Mouse (Mus musculus) hindbrain, postnatal 0 days (tissue): ENCODE data around the gene Arhgap22. TPM values are rescaled to one million over a fixed set of nuclear protein-coding genes. Genes with fewer than 3 reads are reported as not detected.

Experiments
- ATAC-seq: fragments of 200-750 bp; cut with Nextera tagmentation; 2 replicates; pipeline ENCODE4 v1.8.0; 2017; ENCODE audit warnings: mild to moderate bottlenecking, moderate TSS enrichment, moderate library complexity
- DNase-seq: peaks from one replicate; pipeline ENCODE4 v3.0.0-alpha.2; 2015; ENCODE audit warnings: low spot score
- H3K27ac ChIP-seq: fragments of 300-500 bp; sonication (generic); 2 replicates; pipeline ENCODE4 v1.5.1; 2014; ENCODE audit warnings: mild to moderate bottlenecking
- H3K27me3 ChIP-seq: fragments of 300-500 bp; sonication (generic); 2 replicates; pipeline ENCODE4 v1.6.1; 2014; ENCODE audit warnings: low read length, mixed read lengths; ENCODE audit not compliant: insufficient read depth
- H3K36me3 ChIP-seq: fragments of 300-500 bp; sonication (generic); 2 replicates; pipeline ENCODE4 v1.6.1; 2014; ENCODE audit warnings: low read length, mixed read lengths; ENCODE audit not compliant: insufficient read depth
- H3K4me1 ChIP-seq: fragments of 300-500 bp; sonication (generic); 2 replicates; pipeline ENCODE4 v1.6.1; 2014; ENCODE audit warnings: antibody characterized with exemption, low read length, mixed read lengths; ENCODE audit not compliant: insufficient read depth
- H3K4me2 ChIP-seq: fragments of 300-500 bp; sonication (generic); 2 replicates; pipeline ENCODE4 v1.6.1; 2014; ENCODE audit warnings: low read depth, mild to moderate bottlenecking, low read length, moderate library complexity, mixed read lengths
- H3K4me3 ChIP-seq: fragments of 300-500 bp; sonication (generic); 2 replicates; pipeline ENCODE4 v1.5.1; 2014; ENCODE audit warnings: low read length
- H3K9ac ChIP-seq: fragments of 300-500 bp; sonication (generic); replicated peaks from 2 replicates; pipeline ENCODE4 v1.6.1; 2014; ENCODE audit warnings: mild to moderate bottlenecking, low read length, moderate library complexity, mixed read lengths
- H3K9me3 ChIP-seq: fragments of 300-500 bp; sonication (generic); 2 replicates; pipeline ENCODE4 v1.6.1; 2016; ENCODE audit warnings: low read length, mixed read lengths
- CTCF ChIP-seq: IDR thresholded peaks from 2 replicates; pipeline ENCODE4 v1.5.1; 2016; ENCODE audit warnings: antibody characterized with exemption, control low read depth, low read depth
- WGBS: fragments of 180-500 bp; shearing (Covaris S2); extraction: QIAGEN DNeasy Blood & Tissue Kit; methylation state at CpG from one replicate; pipeline ENCODE4 v1.1.7; 2014; 5-methylcytosine and 5-hydroxymethylcytosine counted together
- polyA plus RNA-seq: library from polyadenylated mRNA; unstranded; fragments of >200 nt; fragmentation: Nextera tagmentation; extraction: Ambion mirVana; gene quantifications from 2 replicates; pipeline ENCODE4 v1.2.1, GENCODE M21; 2015
- total RNA-seq: library from RNA; depleted of rRNA; stranded (reverse); fragments of >200 nt; gene quantifications from 2 replicates; pipeline ENCODE4 v1.2.3, GENCODE M21; 2014

The Arhgap22 gene
- total and polyA plus RNA-seq, 2 experiments from 2014 or later = 4.4 to 5.0 TPM

DNA sequence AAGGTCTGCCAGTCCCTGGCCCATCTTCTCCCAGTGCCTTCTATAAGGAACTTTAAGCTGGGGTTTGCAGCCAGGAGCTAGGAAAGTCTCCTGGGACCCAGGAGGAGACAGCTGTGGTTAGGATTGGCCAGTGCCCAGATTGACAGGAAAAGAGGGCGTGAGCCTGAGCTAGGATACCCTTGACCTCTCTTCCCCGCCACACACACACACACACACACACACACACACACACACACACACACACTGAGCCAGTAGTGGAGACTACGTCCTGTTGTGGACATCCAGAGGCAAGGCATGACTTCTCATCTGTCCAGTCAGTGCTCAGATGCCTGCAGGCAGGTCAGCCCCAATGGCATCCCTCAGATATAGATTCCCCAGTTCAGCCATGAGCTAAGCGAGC lies 147.7 kb downstream of the Arhgap22 start:
- Histone ChIP-seq H3K4me3 (no peak overlapping the region), H3K9ac (no peak overlapping the region), H3K27ac (no peak overlapping the region), H3K36me3 (no peaks in the 10 kb centered on the region), H3K9me3 (no peaks in the 10 kb centered on the region), H3K4me2 (no peak overlapping the region), H3K27me3 (no peaks in the 10 kb centered on the region), H3K4me1 (no peaks in the 10 kb centered on the region)
- 61% methylated on average over 4 of the region's 4 CpGs for WGBS
- DNase-seq = no peak
- ATAC-seq = 0 out of 2 replicates have a peak, but pooled peaks have one; percentile 10
- TF ChIP-seq CTCF = no peak

DNA sequence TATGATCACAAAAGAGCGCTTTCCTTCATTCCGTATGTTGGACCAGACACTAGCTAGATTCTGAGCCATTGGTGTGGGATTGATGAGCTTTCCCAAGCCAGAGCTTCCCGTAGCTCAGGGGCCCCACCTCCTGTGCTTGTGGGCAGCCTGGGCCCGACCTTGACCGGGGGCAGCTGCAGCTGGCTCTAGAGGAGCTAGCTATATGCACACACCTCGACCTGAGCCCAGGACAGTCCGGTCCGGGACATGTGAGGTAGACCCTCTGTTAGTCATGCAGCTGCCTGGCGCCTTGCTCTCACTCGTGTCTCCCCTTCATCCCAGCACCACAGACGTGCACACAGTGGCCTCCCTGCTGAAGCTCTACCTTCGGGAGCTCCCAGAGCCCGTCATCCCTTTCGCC lies 148.3 kb downstream of the Arhgap22 start:
- no peak overlapping the region for H3K27ac ChIP-seq
- H3K36me3 ChIP-seq = no peaks in the 10 kb centered on the region
- H3K9me3 ChIP-seq = no peaks in the 10 kb centered on the region
- no peak for DNase-seq
- ATAC-seq = no peak
- TF ChIP-seq CTCF = no peak
- H3K9ac ChIP-seq = no peak overlapping the region
- peaks cover under 1% of the 10 kb centered on the region; the same call in 1 of the 2 replicates for H3K4me1 ChIP-seq
- no peaks in the 10 kb centered on the region for H3K27me3 ChIP-seq
- no peak overlapping the region for H3K4me3 ChIP-seq
- H3K4me2 ChIP-seq = no peak overlapping the region
- WGBS = 78% methylated on average over 14 of the region's 14 CpGs

DNA sequence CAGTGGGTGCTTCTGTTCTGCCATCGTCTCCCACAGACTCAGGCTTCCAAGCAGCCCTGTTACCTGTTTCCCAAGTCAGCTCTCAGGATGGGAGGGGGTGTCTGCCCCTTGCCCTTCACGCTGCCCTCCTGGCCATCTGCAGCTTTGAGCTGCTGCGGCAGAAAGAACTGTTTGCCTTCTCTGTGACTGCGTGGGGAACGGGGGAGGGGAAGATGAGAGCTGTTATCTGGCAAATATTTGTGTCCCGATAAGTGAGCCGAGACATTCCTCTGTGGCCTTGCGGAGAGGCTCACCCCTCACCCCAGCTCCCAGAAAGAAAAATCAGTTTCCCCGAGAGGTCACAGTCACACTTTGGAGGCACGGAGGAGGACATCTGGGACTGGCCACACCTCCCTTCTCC lies 149.0 kb downstream of the Arhgap22 start:
- TF ChIP-seq CTCF = no peak
- DNase-seq (no peak), ATAC-seq (no peak)
- H3K9me3 ChIP-seq = no peaks in the 10 kb centered on the region
- H3K36me3 ChIP-seq = no peaks in the 10 kb centered on the region
- H3K4me3 ChIP-seq = no peak overlapping the region
- no peak overlapping the region for H3K9ac ChIP-seq
- peaks cover 7% of the 10 kb centered on the region; the same call in 1 of the 2 replicates for H3K4me1 ChIP-seq
- H3K27me3 ChIP-seq = no peaks in the 10 kb centered on the region
- WGBS = 41% methylated on average over 10 of the region's 10 CpGs
- H3K4me2 ChIP-seq = no peak overlapping the region
- no peak overlapping the region for H3K27ac ChIP-seq

DNA sequence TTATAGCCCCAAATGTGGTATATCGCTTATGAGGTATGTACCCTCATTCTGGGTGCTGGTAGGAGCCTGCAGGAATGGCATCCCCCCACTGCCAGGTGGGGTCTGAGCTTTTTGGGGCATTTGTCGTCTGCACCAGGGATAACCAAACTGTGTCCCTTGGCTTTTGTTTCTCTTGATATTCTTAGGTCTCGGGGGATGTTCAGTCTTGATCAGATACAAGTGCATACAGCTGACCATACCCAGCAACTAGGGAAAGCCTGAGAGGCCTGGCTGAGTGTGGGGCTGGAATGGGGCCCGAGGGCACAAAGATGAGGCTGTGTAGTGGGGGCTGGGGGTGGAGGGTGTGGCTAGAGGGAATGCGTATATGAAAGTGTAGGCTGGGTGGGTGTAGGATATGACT lies 149.8 kb downstream of the Arhgap22 start:
- DNase-seq = no peak
- 90% methylated on average over 5 of the region's 5 CpGs for WGBS
- no peak for ATAC-seq
- no peaks in the 10 kb centered on the region for H3K9me3 ChIP-seq
- H3K4me3 ChIP-seq = no peak overlapping the region
- H3K27me3 ChIP-seq = no peaks in the 10 kb centered on the region
- H3K4me2 ChIP-seq = no peak overlapping the region
- peaks cover 7% of the 10 kb centered on the region; the same call in 1 of the 2 replicates for H3K4me1 ChIP-seq
- H3K27ac ChIP-seq = no peak overlapping the region
- no peaks in the 10 kb centered on the region for H3K36me3 ChIP-seq
- no peak overlapping the region for H3K9ac ChIP-seq
- TF ChIP-seq CTCF = no peak

DNA sequence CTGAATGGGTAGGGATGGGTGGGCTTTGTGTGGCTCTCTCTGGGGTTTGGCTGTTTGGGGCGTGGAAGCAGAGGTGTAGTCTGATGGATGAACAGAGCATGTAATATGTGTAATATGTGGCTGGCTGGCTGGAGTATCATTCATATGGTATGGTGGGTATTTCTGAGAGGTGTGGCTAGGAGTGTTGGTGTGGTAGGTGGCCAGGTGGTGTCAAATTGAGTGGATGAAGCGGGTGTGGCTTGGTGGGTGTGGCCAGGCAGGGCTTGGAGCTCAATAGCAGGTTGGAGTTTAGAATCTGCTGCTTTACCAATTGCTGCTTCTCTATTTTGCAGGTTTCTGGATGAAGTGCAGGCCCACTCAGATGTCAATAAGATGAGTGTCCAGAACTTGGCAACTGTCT lies 150.2 kb downstream of the Arhgap22 start:
- WGBS = 97% methylated on average over 2 of the region's 2 CpGs
- no peak for DNase-seq

DNA sequence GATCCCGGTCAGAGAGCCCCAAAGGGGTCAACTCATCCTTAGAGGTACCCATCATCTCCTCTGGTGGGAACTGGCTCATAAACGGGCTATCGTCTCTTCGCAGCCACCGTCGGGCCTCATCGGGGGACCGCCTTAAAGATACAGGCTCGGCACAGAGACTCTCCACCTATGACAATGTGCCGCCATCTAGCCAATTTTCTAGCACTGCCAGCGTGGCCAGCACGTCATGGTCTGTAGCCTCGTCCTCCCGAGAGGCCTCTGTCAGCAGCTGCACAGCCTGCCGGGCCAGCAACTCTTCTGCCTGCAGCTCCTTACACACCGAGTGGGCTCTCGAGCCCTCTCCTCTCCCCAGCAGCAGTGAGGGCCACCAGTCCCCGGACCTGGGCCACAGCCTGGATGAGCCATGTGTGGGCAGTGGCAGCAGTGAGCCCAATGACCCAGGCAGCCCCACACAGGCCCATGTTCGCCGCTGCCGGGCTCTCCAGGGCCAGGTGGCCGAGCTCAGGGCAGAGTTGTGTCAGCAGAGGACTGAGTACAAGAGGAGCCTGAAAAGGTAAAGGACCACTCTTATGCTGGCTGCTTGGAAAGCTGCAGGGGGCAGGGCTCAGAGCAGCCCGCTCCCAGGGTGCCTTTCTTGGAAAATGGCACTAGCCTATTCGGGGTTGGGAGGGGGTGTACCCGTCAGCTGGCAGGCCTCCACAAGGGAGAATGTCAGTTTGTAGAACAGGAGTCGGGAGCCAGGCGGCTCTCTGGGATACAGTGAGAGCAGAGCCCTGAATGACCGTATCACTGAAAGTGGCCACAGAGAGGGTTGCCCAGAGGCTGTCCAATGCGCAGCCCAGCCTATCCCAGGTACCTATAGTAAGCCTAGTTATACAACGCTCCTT lies 153.3 kb downstream of the Arhgap22 start:
- Histone ChIP-seq H3K27me3 (no peaks in the 10 kb centered on the region), H3K4me3 (no peak overlapping the region), H3K4me2 (no peak overlapping the region), H3K27ac (no peak overlapping the region), H3K36me3 (no peaks in the 10 kb centered on the region), H3K4me1 (peaks cover 12% of the 10 kb centered on the region; the same call in 1 of the 2 replicates), H3K9ac (no peak overlapping the region), H3K9me3 (no peaks in the 10 kb centered on the region)
- TF ChIP-seq CTCF = no peak
- DNase-seq (peak; percentile 56), ATAC-seq (peak; percentile 42; the same call in 1 of the 2 replicates)
- 48% methylated on average over 30 of the region's 30 CpGs for WGBS

More for the DNA sequence above, 150.2 kb downstream of the Arhgap22 start:
- Histone ChIP-seq H3K4me3 (no peak overlapping the region), H3K4me2 (no peak overlapping the region), H3K9me3 (no peaks in the 10 kb centered on the region), H3K27me3 (no peaks in the 10 kb centered on the region), H3K9ac (no peak overlapping the region), H3K27ac (no peak overlapping the region), H3K36me3 (no peaks in the 10 kb centered on the region), H3K4me1 (peaks cover 7% of the 10 kb centered on the region; the same call in 1 of the 2 replicates)
- no peak for TF ChIP-seq CTCF
- ATAC-seq = no peak

DNA sequence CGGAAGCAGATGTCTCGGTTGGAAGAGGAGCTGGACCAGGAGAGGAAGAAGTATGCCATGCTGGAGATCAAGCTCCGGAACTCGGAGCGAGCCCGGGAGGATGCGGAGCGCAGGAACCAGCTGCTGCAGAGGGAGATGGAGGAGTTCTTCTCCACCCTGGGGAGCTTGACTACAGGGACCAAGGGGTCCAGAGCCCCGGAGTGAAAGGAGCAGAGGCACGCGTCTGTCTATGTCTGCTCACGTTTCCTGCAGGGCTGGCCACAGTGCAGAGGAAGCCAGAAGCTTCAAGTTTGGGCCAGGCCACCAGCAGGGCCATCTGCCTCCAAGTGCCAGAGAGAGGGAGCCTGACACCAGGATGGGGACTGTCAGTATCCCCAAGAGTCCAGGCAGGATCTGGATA lies 155.5 kb downstream of the Arhgap22 start:
- Histone ChIP-seq H3K4me3 (no peak overlapping the region), H3K27ac (no peak overlapping the region), H3K9ac (no peak overlapping the region), H3K4me2 (no peak overlapping the region), H3K4me1 (peaks cover 12% of the 10 kb centered on the region; the same call in 1 of the 2 replicates), H3K9me3 (no peaks in the 10 kb centered on the region), H3K36me3 (no peaks in the 10 kb centered on the region), H3K27me3 (no peaks in the 10 kb centered on the region)
- TF ChIP-seq CTCF = no peak
- no peak for ATAC-seq
- WGBS = 86% methylated on average over 12 of the region's 12 CpGs
- no peak for DNase-seq
